Mouse (Mus musculus) liver, adult (tissue): ENCODE data around the gene Wdfy3.

Source experiments
- GATA4 ChIP-seq: IDR thresholded peaks from 2 replicates; pipeline ENCODE4 v1.6.1; 2014; ENCODE audit warnings: mild to moderate bottlenecking, low read length; ENCODE audit not compliant: insufficient replicate concordance

Wdfy3 gene

GRCm38 (mm10) chr5:101937909-101938596, 131.7 kb downstream of the Wdfy3 start:
- no peak for TF ChIP-seq GATA4

GRCm38 (mm10) chr5:101937362-101937761, 132.4 kb downstream of the Wdfy3 start:
- no peak for TF ChIP-seq GATA4

GRCm38 (mm10) chr5:101935893-101936292, 133.8 kb downstream of the Wdfy3 start:
- no peak for TF ChIP-seq GATA4

GRCm38 (mm10) chr5:101934629-101935028, 135.1 kb downstream of the Wdfy3 start:
- no peak for TF ChIP-seq GATA4

GRCm38 (mm10) chr5:101932971-101933810, 136.5 kb downstream of the Wdfy3 start:
- TF ChIP-seq GATA4: no peak

GRCm38 (mm10) chr5:101931997-101932396, 137.7 kb downstream of the Wdfy3 start:
- no peak for TF ChIP-seq GATA4

- no peak for TF ChIP-seq GATA4
Observed at GRCm38 (mm10) chr5:101926311-101926710, 143.4 kb downstream of the Wdfy3 start.

GRCm38 (mm10) chr5:101923710-101924109, 146.0 kb downstream of the Wdfy3 start:
- TF ChIP-seq GATA4: no peak

GRCm38 (mm10) chr5:101919559-101919958, 150.2 kb downstream of the Wdfy3 start:
- TF ChIP-seq GATA4: no peak

GRCm38 (mm10) chr5:101909468-101909867, 160.3 kb downstream of the Wdfy3 start:
- no peak for TF ChIP-seq GATA4

GRCm38 (mm10) chr5:101905624-101906023, 164.1 kb downstream of the Wdfy3 start:
- no peak for TF ChIP-seq GATA4

GRCm38 (mm10) chr5:101902686-101903085, 167.0 kb downstream of the Wdfy3 start:
- TF ChIP-seq GATA4: no peak

GRCm38 (mm10) chr5:101899981-101900380, 169.7 kb downstream of the Wdfy3 start:
- no peak for TF ChIP-seq GATA4

- TF ChIP-seq GATA4: no peak
Observed at GRCm38 (mm10) chr5:101896784-101897183, 172.9 kb downstream of the Wdfy3 start.

GRCm38 (mm10) chr5:101895717-101896645, 173.7 kb downstream of the Wdfy3 start:
- TF ChIP-seq GATA4: no peak
